Mouse (Mus musculus) neural tube, embryonic 14.5 days (tissue): ENCODE measurements around the gene Cartpt. TPM values are rescaled to one million over a fixed set of nuclear protein-coding genes. Genes with fewer than 3 reads are reported as not detected.
"Not testable (repeated sequence)": the region's sequence is repeated elsewhere in the genome, so short reads cannot be mapped to it uniquely, and the experiment has no call there.

Experiments
- ATAC-seq: fragments of 200-750 bp; cut with Nextera tagmentation; 2 replicates; pipeline ENCODE4 v1.8.0; 2017; ENCODE audit warnings: low read depth, mild to moderate bottlenecking, moderate TSS enrichment, moderate library complexity
- H3K27ac ChIP-seq: fragments of 300-500 bp; sonication (generic); 2 replicates; pipeline ENCODE4 v1.5.1; 2014; ENCODE audit warnings: low read depth, mild to moderate bottlenecking, control low read depth, low read length, moderate library complexity, mixed read lengths
- H3K27me3 ChIP-seq: fragments of 300-500 bp; sonication (generic); 2 replicates; pipeline ENCODE4 v1.6.1; 2014; ENCODE audit warnings: low read length; ENCODE audit not compliant: control insufficient read depth, insufficient read depth
- H3K36me3 ChIP-seq: fragments of 300-500 bp; sonication (generic); 2 replicates; pipeline ENCODE4 v1.6.1; 2014; ENCODE audit warnings: low read length, mixed read lengths; ENCODE audit not compliant: control insufficient read depth, insufficient read depth
- H3K4me1 ChIP-seq: fragments of 300-500 bp; sonication (generic); 2 replicates; pipeline ENCODE4 v1.6.1; 2014; ENCODE audit warnings: low read length; ENCODE audit not compliant: control insufficient read depth, insufficient read depth
- H3K4me2 ChIP-seq: fragments of 300-500 bp; sonication (generic); 2 replicates; pipeline ENCODE4 v1.6.1; 2014; ENCODE audit warnings: mild to moderate bottlenecking, low read depth, low read length, control low read depth
- H3K4me3 ChIP-seq: fragments of 300-500 bp; sonication (generic); 2 replicates; pipeline ENCODE4 v1.5.1; 2014; ENCODE audit warnings: low read depth, low read length, control low read depth, mixed read lengths
- H3K9ac ChIP-seq: fragments of 300-500 bp; sonication (generic); replicated peaks from 2 replicates; pipeline ENCODE4 v1.6.1; 2014; ENCODE audit warnings: low read depth, mild to moderate bottlenecking, control low read depth, low read length, mixed read lengths
- H3K9me3 ChIP-seq: fragments of 300-500 bp; sonication (generic); 2 replicates; pipeline ENCODE4 v1.6.1; 2016; ENCODE audit warnings: low read length; ENCODE audit not compliant: control insufficient read depth
- WGBS: fragments of 180-500 bp; shearing (Covaris S2); extraction: QIAGEN DNeasy Blood & Tissue Kit; methylation state at CpG from one replicate; pipeline ENCODE4 v1.1.7; 2014; 5-methylcytosine and 5-hydroxymethylcytosine counted together
- polyA plus RNA-seq: library from polyadenylated mRNA; unstranded; fragments of >200 nt; fragmentation: Nextera tagmentation; extraction: Ambion mirVana; gene quantifications from 2 replicates; pipeline ENCODE4 v1.2.1, GENCODE M21; 2014

Gene Cartpt
- polyA plus RNA-seq, 1 experiment from 2014 or later: 114 TPM

DNA sequence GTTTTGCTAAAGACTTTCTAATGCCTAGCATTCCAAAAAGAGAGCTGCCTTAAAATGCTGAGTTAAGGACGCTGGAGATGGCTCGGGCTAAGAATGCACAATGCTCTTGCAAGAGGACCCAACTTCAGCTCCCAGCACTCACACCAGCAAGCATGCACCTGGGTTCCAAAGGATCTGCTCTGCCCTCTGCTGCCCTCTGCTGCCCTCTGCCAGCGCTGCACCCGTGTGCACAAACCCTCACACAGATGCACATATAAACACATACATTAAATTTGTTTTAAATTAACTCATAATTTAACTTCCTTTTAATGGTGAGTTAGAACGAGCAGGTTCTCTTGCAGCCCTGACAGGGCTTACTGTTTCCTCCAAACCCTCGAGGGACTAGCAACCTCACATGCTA is 32.5 kb downstream of the Cartpt start:
- H3K4me1 ChIP-seq: no peaks in the 10 kb centered on the region
- no peak overlapping the region for H3K4me3 ChIP-seq
- no peaks in the 10 kb centered on the region for H3K36me3 ChIP-seq
- H3K9ac ChIP-seq: no peak overlapping the region
- WGBS: 94% methylated on average over 6 of the region's 6 CpGs
- no peak overlapping the region for H3K27ac ChIP-seq
- ATAC-seq: no peak
- no peaks in the 10 kb centered on the region for H3K27me3 ChIP-seq
- no peak overlapping the region for H3K4me2 ChIP-seq
- H3K9me3 ChIP-seq: no peaks in the 10 kb centered on the region

DNA sequence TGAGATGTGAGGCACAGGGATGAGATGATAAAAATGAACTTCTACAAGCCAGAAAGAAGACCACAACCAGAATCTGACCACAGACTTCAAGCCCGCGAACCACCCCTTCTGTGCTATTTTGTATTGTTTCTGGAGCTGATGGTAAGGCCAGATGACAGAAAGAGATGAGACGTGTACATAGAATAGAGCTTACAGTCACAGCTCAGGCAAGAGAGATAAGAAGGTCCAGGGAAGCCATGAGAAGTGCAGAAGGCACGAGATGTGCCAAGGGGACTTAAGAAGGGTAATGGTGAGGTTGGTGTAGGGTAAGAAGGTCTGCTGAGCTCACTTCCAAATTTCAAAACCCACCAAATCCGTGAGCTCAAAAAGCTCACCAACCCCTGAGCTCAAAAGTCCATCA is 36.6 kb downstream of the Cartpt start:
- H3K9ac ChIP-seq: no peak overlapping the region
- H3K36me3 ChIP-seq: no peaks in the 10 kb centered on the region
- ATAC-seq: no peak
- WGBS: 87% methylated on average over 5 of the region's 5 CpGs
- no peaks in the 10 kb centered on the region for H3K27me3 ChIP-seq
- H3K4me2 ChIP-seq: no peak overlapping the region
- H3K27ac ChIP-seq: no peak overlapping the region
- H3K4me1 ChIP-seq: no peaks in the 10 kb centered on the region
- H3K9me3 ChIP-seq: no peaks in the 10 kb centered on the region
- no peak overlapping the region for H3K4me3 ChIP-seq

DNA sequence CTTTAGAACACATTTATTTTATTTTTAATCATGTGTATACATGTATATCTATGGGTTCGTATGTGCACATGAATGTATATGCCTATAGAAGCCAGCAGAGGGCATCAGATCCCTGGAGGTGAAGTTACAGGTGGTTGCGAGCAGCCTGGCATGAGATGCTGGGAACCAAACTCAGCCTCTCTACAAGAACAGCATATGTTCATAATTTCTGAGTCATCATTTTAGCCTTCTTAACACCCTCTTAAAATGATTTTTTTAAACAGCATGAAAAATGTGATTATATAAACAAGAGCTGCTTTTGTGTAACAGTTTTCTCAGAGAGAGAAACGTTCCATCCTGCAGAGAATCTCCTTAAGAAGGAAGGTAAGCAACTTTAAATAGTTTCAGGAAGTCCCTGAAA is 40.2 kb downstream of the Cartpt start:
- Histone ChIP-seq H3K4me1 (no peaks in the 10 kb centered on the region), H3K27me3 (no peaks in the 10 kb centered on the region), H3K4me3 (no peak overlapping the region), H3K36me3 (no peaks in the 10 kb centered on the region), H3K27ac (no peak overlapping the region), H3K9ac (no peak overlapping the region), H3K4me2 (no peak overlapping the region), H3K9me3 (no peaks in the 10 kb centered on the region)
- no peak for ATAC-seq
- WGBS: 96% methylated on average over 3 of the region's 3 CpGs

DNA sequence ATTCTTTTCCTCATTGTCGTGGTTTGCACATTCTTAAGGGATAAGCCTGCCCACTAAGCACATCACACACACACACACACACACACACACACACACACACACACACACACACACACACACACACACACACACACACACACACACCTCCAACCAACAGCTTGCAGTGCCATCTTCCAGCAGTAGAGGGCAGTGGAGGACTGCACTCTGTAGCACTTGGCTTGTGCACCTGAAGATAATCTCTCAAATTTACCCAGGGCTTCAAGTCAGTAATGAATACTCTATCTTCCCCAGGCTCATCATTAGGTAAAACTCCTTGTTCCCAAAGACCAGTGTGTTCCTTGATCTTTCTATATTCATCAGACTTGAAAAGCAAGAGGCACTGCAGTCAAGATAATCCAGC is 41.8 kb downstream of the Cartpt start:
- H3K27me3 ChIP-seq: no peaks in the 10 kb centered on the region
- H3K9me3 ChIP-seq: no peaks in the 10 kb centered on the region
- 15% methylated on average over 1 of the region's 1 CpGs for WGBS
- H3K27ac ChIP-seq: no peak overlapping the region
- no peak overlapping the region for H3K9ac ChIP-seq
- no peaks in the 10 kb centered on the region for H3K4me1 ChIP-seq
- no peak overlapping the region for H3K4me2 ChIP-seq
- no peak overlapping the region for H3K4me3 ChIP-seq
- H3K36me3 ChIP-seq: no peaks in the 10 kb centered on the region
- peak; percentile 31; the same call in 1 of the 2 replicates for ATAC-seq

DNA sequence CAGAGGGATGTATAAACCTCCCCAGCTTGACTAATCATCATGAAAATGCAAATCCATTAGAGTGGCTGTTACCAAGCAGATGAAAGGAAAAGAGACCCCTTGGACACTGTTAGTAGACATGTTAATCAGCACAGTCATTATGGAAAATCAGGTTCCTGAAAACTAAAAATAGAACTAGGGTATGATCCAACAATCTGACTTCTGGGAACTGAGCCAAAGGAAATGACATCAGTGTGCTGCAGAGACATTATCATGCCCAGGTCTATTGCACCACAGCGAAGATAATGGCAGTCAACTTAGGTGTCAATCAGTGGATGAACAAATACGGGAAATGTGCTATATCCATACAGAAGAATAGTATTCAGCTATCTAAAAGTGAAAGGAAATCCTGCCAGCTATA is 43.0 kb downstream of the Cartpt start:
- 72% methylated on average over 2 of the region's 2 CpGs for WGBS
- H3K9me3 ChIP-seq: no peaks in the 10 kb centered on the region
- no peak for ATAC-seq
- no peak overlapping the region for H3K27ac ChIP-seq
- H3K36me3 ChIP-seq: no peaks in the 10 kb centered on the region
- no peak overlapping the region for H3K9ac ChIP-seq
- no peak overlapping the region for H3K4me3 ChIP-seq
- no peaks in the 10 kb centered on the region for H3K27me3 ChIP-seq
- no peak overlapping the region for H3K4me2 ChIP-seq
- H3K4me1 ChIP-seq: no peaks in the 10 kb centered on the region

DNA sequence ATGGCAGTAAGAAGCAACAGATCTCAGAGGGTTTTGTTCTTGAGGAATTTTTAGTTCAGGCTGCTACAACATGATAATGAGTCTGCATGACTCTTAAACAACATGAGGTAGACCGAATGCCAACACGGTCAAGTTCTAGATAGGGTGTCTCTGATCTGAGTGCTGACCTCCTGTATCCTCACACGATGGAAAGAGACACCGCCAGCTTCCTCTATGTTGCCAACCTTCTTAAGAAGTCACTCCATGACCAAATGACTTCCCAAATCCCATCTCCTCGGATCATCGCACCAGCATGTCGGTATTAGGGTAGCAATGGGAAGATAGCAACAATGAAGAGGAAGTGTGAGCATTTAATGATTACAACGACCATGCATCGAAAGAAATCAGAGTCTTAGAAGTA is 43.6 kb downstream of the Cartpt start:
- no peak overlapping the region for H3K4me3 ChIP-seq
- H3K9ac ChIP-seq: no peak overlapping the region
- no peak overlapping the region for H3K4me2 ChIP-seq
- no peaks in the 10 kb centered on the region for H3K27me3 ChIP-seq
- no peaks in the 10 kb centered on the region for H3K36me3 ChIP-seq
- H3K9me3 ChIP-seq: no peaks in the 10 kb centered on the region
- no peak for ATAC-seq
- WGBS: 85% methylated on average over 9 of the region's 9 CpGs
- no peaks in the 10 kb centered on the region for H3K4me1 ChIP-seq
- H3K27ac ChIP-seq: no peak overlapping the region

DNA sequence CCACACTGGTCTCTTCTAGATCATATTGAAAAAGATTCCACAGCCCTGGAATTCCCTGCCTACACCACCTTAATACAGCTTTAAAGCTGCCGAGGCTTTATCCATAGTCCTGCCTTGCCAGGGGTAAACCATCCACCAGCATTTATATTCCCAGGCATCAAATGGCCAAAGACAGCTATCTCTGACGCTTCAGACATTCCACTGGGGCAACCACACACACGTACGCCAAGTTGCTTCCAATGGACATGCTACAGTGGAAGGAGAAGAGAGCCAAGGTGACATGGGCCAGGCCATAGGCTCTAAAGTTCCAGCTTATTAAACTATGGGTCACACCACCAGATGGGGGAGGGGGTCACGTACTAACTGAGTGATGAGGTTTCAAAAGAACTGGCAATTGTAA is 45.7 kb downstream of the Cartpt start:
- no peaks in the 10 kb centered on the region for H3K4me1 ChIP-seq
- H3K4me3 ChIP-seq: no peak overlapping the region
- 90% methylated on average over 5 of the region's 5 CpGs for WGBS
- no peak overlapping the region for H3K4me2 ChIP-seq
- H3K27ac ChIP-seq: no peak overlapping the region
- no peaks in the 10 kb centered on the region for H3K36me3 ChIP-seq
- H3K27me3 ChIP-seq: no peaks in the 10 kb centered on the region
- no peak for ATAC-seq
- H3K9me3 ChIP-seq: no peaks in the 10 kb centered on the region
- H3K9ac ChIP-seq: no peak overlapping the region

DNA sequence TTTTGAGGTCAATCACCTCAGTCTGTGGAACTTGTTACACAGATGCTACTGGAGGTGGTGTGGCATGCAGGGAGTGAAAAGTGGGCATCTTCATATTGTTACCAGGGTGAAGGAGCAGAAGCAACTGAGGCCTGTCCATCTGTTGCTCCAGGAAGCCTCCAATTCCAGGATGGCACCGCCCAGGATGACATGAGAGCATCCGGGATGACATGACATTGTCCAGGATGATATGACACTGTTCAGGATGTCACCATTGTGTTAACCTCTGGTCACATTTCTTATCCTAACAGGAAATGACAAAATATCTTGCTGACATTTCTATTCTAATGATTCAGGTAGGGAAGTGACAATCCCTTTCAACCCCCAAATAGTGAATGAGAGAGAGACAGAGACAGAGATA is 47.8 kb downstream of the Cartpt start:
- Histone ChIP-seq H3K9ac (no peak overlapping the region), H3K9me3 (no peaks in the 10 kb centered on the region), H3K4me3 (no peak overlapping the region), H3K4me2 (no peak overlapping the region), H3K4me1 (no peaks in the 10 kb centered on the region), H3K27me3 (no peaks in the 10 kb centered on the region), H3K27ac (no peak overlapping the region), H3K36me3 (no peaks in the 10 kb centered on the region)
- no peak for ATAC-seq
- 95% methylated on average over 2 of the region's 2 CpGs for WGBS

DNA sequence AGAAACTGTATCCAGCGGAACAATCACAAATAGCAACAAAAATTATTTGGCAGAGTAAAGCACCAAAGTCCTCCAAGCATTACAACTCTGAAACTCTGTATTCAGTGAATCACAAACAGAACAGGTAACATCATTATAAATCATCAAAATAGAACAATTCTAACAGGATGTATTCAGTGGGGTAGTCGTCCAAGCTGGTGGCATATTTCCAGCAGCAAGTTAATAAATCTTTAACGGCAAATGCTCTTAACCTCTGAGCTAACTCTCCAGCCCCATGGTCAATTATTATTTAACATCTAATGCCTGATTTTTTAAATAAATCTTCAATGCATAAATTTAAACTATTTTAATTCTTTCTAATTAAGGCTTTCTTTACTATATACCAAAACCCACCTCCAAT is 48.5 kb downstream of the Cartpt start:
- not testable (repeated sequence) for H3K27me3 ChIP-seq, H3K9ac ChIP-seq, H3K36me3 ChIP-seq, H3K27ac ChIP-seq, H3K4me3 ChIP-seq, ATAC-seq, H3K4me2 ChIP-seq, H3K9me3 ChIP-seq, H3K4me1 ChIP-seq
- 69% methylated on average over 3 of the region's 3 CpGs for WGBS

DNA sequence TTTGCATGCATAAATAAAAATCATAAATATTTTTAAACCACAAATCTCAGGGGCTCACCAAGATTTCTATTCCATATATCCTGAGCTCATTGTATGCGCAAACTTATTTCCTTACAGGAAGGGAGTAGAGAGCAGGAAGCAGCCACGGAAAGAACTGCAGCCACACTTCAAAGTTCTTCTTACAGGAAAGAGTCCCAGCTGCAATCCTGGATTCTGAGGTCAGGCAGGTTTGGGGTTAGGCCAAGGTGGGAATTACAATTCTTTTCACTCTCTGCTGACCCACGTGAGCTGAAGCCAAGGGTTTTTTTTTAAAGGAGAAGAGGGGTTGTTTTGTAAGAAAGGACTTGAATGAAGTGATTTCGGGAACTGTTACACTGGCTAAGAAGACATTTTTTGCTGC is 49.9 kb downstream of the Cartpt start:
- no peaks in the 10 kb centered on the region for H3K36me3 ChIP-seq
- no peaks in the 10 kb centered on the region for H3K4me1 ChIP-seq
- no peak overlapping the region for H3K4me3 ChIP-seq
- H3K4me2 ChIP-seq: no peak overlapping the region
- no peak for ATAC-seq
- 60% methylated on average over 4 of the region's 4 CpGs for WGBS
- H3K27ac ChIP-seq: no peak overlapping the region
- no peaks in the 10 kb centered on the region for H3K9me3 ChIP-seq
- H3K27me3 ChIP-seq: no peaks in the 10 kb centered on the region
- H3K9ac ChIP-seq: no peak overlapping the region
